Mouse (Mus musculus) liver, embryonic 14.5 days (tissue): ENCODE data around the gene Midn. TPM values are rescaled to one million over a fixed set of nuclear protein-coding genes. Genes with fewer than 3 reads are reported as not detected.

Experiments used
- ATAC-seq: fragments of 200-750 bp; cut with Nextera tagmentation; 2 replicates; pipeline ENCODE4 v1.8.0; 2017; ENCODE audit warnings: moderate number of reproducible peaks, mild to moderate bottlenecking, moderate library complexity; ENCODE audit not compliant: insufficient read depth
- DNase-seq, 3 experiments: peaks; one replicate each; pipeline ENCODE4 v3.0.0-alpha.2; 2012 to 2013; ENCODE audit warnings: low read depth in 3 of 3, low spot score in 3 of 3
- H3K27ac ChIP-seq: fragments of 300-500 bp; sonication (generic); 2 replicates; pipeline ENCODE4 v1.5.1; 2014; ENCODE audit warnings: moderate library complexity, mild to moderate bottlenecking, control low read depth, inconsistent platforms
- H3K27me3 ChIP-seq: fragments of 300-500 bp; sonication (generic); 2 replicates; pipeline ENCODE4 v1.6.1; 2014; ENCODE audit warnings: mild to moderate bottlenecking, low read length, moderate library complexity; ENCODE audit not compliant: control insufficient read depth, insufficient read depth
- H3K36me3 ChIP-seq: fragments of 300-500 bp; sonication (generic); replicated peaks from 2 replicates; pipeline ENCODE4 v1.6.1; 2014; ENCODE audit warnings: low read depth; ENCODE audit not compliant: control insufficient read depth, insufficient read depth
- H3K4me1 ChIP-seq, 2 experiments: fragments of 200-500 bp in 1 of 2; fragments of 300-500 bp in 1 of 2; sonication (generic) in 1 of 2; replicated peaks; 2 replicates each; pipeline ENCODE4 v1.6.1; 2012 to 2014; ENCODE audit warnings: antibody characterized with exemption in 1 of 2, inconsistent platforms in 1 of 2, low read length in 1 of 2; ENCODE audit not compliant: control insufficient read depth in 2 of 2, insufficient read depth in 2 of 2
- H3K4me2 ChIP-seq: fragments of 300-500 bp; sonication (generic); 2 replicates; pipeline ENCODE4 v1.6.1; 2014; ENCODE audit warnings: low read depth, mild to moderate bottlenecking, control low read depth, moderate library complexity
- H3K4me3 ChIP-seq, 2 experiments: fragments of 200-500 bp in 1 of 2; fragments of 300-500 bp in 1 of 2; sonication (generic) in 1 of 2; 2 replicates each; pipeline ENCODE4 v1.5.1; 2012 to 2014; ENCODE audit warnings: low read depth in 2 of 2, low read length in 2 of 2, mild to moderate bottlenecking in 2 of 2, control low read depth in 1 of 2, inconsistent platforms in 1 of 2, moderate library complexity in 1 of 2; ENCODE audit not compliant: insufficient read depth in 1 of 2
- H3K9ac ChIP-seq: fragments of 300-500 bp; sonication (generic); replicated peaks from 2 replicates; pipeline ENCODE4 v1.6.1; 2014; ENCODE audit warnings: mild to moderate bottlenecking, control low read depth, moderate library complexity
- H3K9me3 ChIP-seq: fragments of 300-500 bp; sonication (generic); 2 replicates; pipeline ENCODE4 v1.6.1; 2016; ENCODE audit warnings: low read length, mixed read lengths; ENCODE audit not compliant: control insufficient read depth
- CTCF ChIP-seq: IDR thresholded peaks from 2 replicates; pipeline ENCODE4 v1.5.1; 2016; ENCODE audit warnings: antibody characterized with exemption, low read depth, control low read depth
- EP300 ChIP-seq: IDR thresholded peaks from 2 replicates; pipeline ENCODE4 v1.6.1; 2016; ENCODE audit warnings: antibody characterized with exemption, low read depth
- WGBS: fragments of 180-500 bp; shearing (Covaris S2); extraction: QIAGEN DNeasy Blood & Tissue Kit; methylation state at CpG from one replicate; pipeline ENCODE4 v1.1.7; 2014; ENCODE audit not compliant: insufficient replicate concordance; 5-methylcytosine and 5-hydroxymethylcytosine counted together
- polyA plus RNA-seq, 2 experiments: library from polyadenylated mRNA; depleted of rRNA in 1 of 2; stranded (reverse) in 1 of 2; unstranded in 1 of 2; fragments of >200 nt; fragmentation: Nextera tagmentation in 1 of 2; extraction: Ambion mirVana in 1 of 2; gene quantifications; 2 replicates each; pipeline versions ENCODE4 v1.2.1 to v1.2.3; 2012 to 2014

Midn gene
- polyA plus RNA-seq, 2 experiments, result 5.1 to 9.1 TPM

GRCm38 (mm10) chr10:80150226-80151210, 2.4 kb downstream of the Midn start:
- H3K27me3 ChIP-seq, result no peaks in the 10 kb centered on the region
- peak overlapping the region; percentile 72 to 90 for H3K4me3 ChIP-seq
- peak overlapping the region; percentile 99 for H3K4me2 ChIP-seq
- H3K9ac ChIP-seq, result peak overlapping the region; percentile 84
- WGBS, result under 1% methylated on average over 57 of the region's 71 CpGs
- ATAC-seq, result no peak
- TF ChIP-seq CTCF (no peak), EP300 (no peak)
- H3K9me3 ChIP-seq, result no peaks in the 10 kb centered on the region
- no peak for DNase-seq
- peaks cover 36% of the 10 kb centered on the region for H3K36me3 ChIP-seq
- H3K27ac ChIP-seq, result peak overlapping the region; percentile 78
- H3K4me1 ChIP-seq, result peaks cover 26 to 28% of the 10 kb centered on the region in 2 experiments

- Histone ChIP-seq H3K27ac (peak overlapping the region; percentile 78), H3K36me3 (peaks cover 42% of the 10 kb centered on the region), H3K4me1 (peaks cover 18 to 19% of the 10 kb centered on the region in 2 experiments), H3K4me3 (peak overlapping the region; percentile 72 to 90), H3K27me3 (no peaks in the 10 kb centered on the region), H3K9ac (peak overlapping the region; percentile 84), H3K4me2 (peak overlapping the region; percentile 99), H3K9me3 (no peaks in the 10 kb centered on the region)
- TF ChIP-seq CTCF, result no peak
- TF ChIP-seq EP300, result no peak
- DNase-seq, result no peak
- WGBS, result 5% methylated on average over 26 of the region's 26 CpGs
- ATAC-seq, result no peak
Measured at GRCm38 (mm10) chr10:80151211-80152034, 3.4 kb downstream of the Midn start.

- peaks cover 51% of the 10 kb centered on the region for H3K36me3 ChIP-seq
- H3K4me2 ChIP-seq, result peak overlapping the region; percentile 99
- H3K4me1 ChIP-seq, result peaks cover 9 to 10% of the 10 kb centered on the region in 2 experiments
- no peaks in the 10 kb centered on the region for H3K27me3 ChIP-seq
- 35% methylated on average over 15 of the region's 15 CpGs for WGBS
- peak overlapping the region; percentile 26 for H3K27ac ChIP-seq
- no peaks in the 10 kb centered on the region for H3K9me3 ChIP-seq
- DNase-seq (no peak), ATAC-seq (no peak)
- peak overlapping the region; percentile 39 for H3K9ac ChIP-seq
- TF ChIP-seq EP300 (no peak), CTCF (no peak)
- peak overlapping the region; percentile 72 to 90 for H3K4me3 ChIP-seq
Measured at GRCm38 (mm10) chr10:80152071-80152872, 4.2 kb downstream of the Midn start.

GRCm38 (mm10) chr10:80152873-80153260, 4.8 kb downstream of the Midn start:
- Histone ChIP-seq H3K9ac (no peak overlapping the region), H3K4me2 (peak overlapping the region; percentile 99), H3K36me3 (peaks cover 54% of the 10 kb centered on the region), H3K9me3 (no peaks in the 10 kb centered on the region), H3K4me3 (no peak overlapping the region), H3K27ac (no peak overlapping the region; the same call in 1 of the 2 replicates), H3K4me1 (peaks cover 4 to 7% of the 10 kb centered on the region in 2 experiments), H3K27me3 (no peaks in the 10 kb centered on the region)
- WGBS, result 51% methylated on average over 3 of the region's 3 CpGs
- ATAC-seq (no peak), DNase-seq (no peak)
- TF ChIP-seq CTCF (no peak), EP300 (no peak)
